Mouse (Mus musculus): ENCODE measurements around the gene Wdr72. TPM values are rescaled to one million over a fixed set of nuclear protein-coding genes. Genes with fewer than 3 reads are reported as not detected.

Gene Wdr72
- 0.37 and 0.40 TPM in 2 replicates for polyA plus RNA-seq (2016; fragmentation: Nextera tagmentation; extraction: Ambion mirVana)

- H3K4me3 ChIP-seq: peak within 1 kb of the TSS; percentile 50
- peak within 1 kb of the TSS; percentile 74; the same call in 1 of the 2 replicates for H3K27ac ChIP-seq
- peaks cover 11% of the 10 kb centered on the region for H3K4me1 ChIP-seq (replicated peaks)
- no peaks in the 10 kb centered on the region for H3K9me3 ChIP-seq
- 9% methylated on average over 17 of the region's 17 CpGs for WGBS
- H3K36me3 ChIP-seq: no peaks in the 10 kb centered on the region
- DNase-seq (ENCODE audit: low spot score): peak; percentile 34
- H3K27me3 ChIP-seq (ENCODE audit: insufficient read depth, poor library complexity, severe bottlenecking): peaks cover 13% of the 10 kb centered on the region
These were observed at the start of gene Wdr72 for GRCm38 (mm10) chr9:74109761-74110460. Gene Wdr72, plus strand, starts transcription at chr9:74110356.

- Histone ChIP-seq H3K27ac (no peak overlapping the region), H3K36me3 (no peaks in the 10 kb centered on the region), H3K4me3 (no peak overlapping the region), H3K4me1 (replicated peaks) (no peaks in the 10 kb centered on the region), H3K27me3 (ENCODE audit: insufficient read depth, poor library complexity, severe bottlenecking) (no peaks in the 10 kb centered on the region), H3K9me3 (no peaks in the 10 kb centered on the region)
- 82% methylated on average over 3 of the region's 3 CpGs for WGBS
- DNase-seq (ENCODE audit: low spot score): no peak
These were observed 43.9 kb upstream of the Wdr72 start for GRCm38 (mm10) chr9:74066278-74066677.

- no peak overlapping the region for H3K4me3 ChIP-seq
- WGBS: 76% methylated on average over 10 of the region's 10 CpGs
- no peak for DNase-seq (ENCODE audit: low spot score)
These were observed 43.4 kb upstream of the Wdr72 start for GRCm38 (mm10) chr9:74066766-74067165.

GRCm38 (mm10) chr9:74075958-74076357, 34.2 kb upstream of the Wdr72 start:
- H3K27ac ChIP-seq: no peak overlapping the region
- no peaks in the 10 kb centered on the region for H3K36me3 ChIP-seq
- H3K9me3 ChIP-seq: no peaks in the 10 kb centered on the region
- H3K4me1 ChIP-seq (replicated peaks): no peaks in the 10 kb centered on the region
- no peaks in the 10 kb centered on the region for H3K27me3 ChIP-seq (ENCODE audit: insufficient read depth, poor library complexity, severe bottlenecking)
- no peak overlapping the region for H3K4me3 ChIP-seq
- 72% methylated on average over 2 of the region's 2 CpGs for WGBS
- DNase-seq (ENCODE audit: low spot score): no peak

More at GRCm38 (mm10) chr9:74066766-74067165, 43.4 kb upstream of the Wdr72 start:
- H3K9me3 ChIP-seq: no peaks in the 10 kb centered on the region
- H3K36me3 ChIP-seq: no peaks in the 10 kb centered on the region
- H3K4me1 ChIP-seq (replicated peaks): no peaks in the 10 kb centered on the region
- H3K27ac ChIP-seq: no peak overlapping the region
- H3K27me3 ChIP-seq (ENCODE audit: insufficient read depth, poor library complexity, severe bottlenecking): no peaks in the 10 kb centered on the region

GRCm38 (mm10) chr9:74078458-74078857, 31.7 kb upstream of the Wdr72 start:
- Histone ChIP-seq H3K4me1 (replicated peaks) (no peaks in the 10 kb centered on the region), H3K27ac (no peak overlapping the region), H3K4me3 (no peak overlapping the region), H3K9me3 (no peaks in the 10 kb centered on the region), H3K27me3 (ENCODE audit: insufficient read depth, poor library complexity, severe bottlenecking) (no peaks in the 10 kb centered on the region), H3K36me3 (no peaks in the 10 kb centered on the region)
- no peak for DNase-seq (ENCODE audit: low spot score)

GRCm38 (mm10) chr9:74080241-74080640, 29.9 kb upstream of the Wdr72 start:
- WGBS: 45% methylated on average over 5 of the region's 5 CpGs
- H3K27ac ChIP-seq: no peak overlapping the region
- DNase-seq (ENCODE audit: low spot score): no peak
- H3K4me1 ChIP-seq (replicated peaks): no peaks in the 10 kb centered on the region
- no peaks in the 10 kb centered on the region for H3K36me3 ChIP-seq
- H3K4me3 ChIP-seq: no peak overlapping the region
- no peaks in the 10 kb centered on the region for H3K27me3 ChIP-seq (ENCODE audit: insufficient read depth, poor library complexity, severe bottlenecking)
- H3K9me3 ChIP-seq: no peaks in the 10 kb centered on the region

- no peaks in the 10 kb centered on the region for H3K9me3 ChIP-seq
- no peak overlapping the region for H3K4me3 ChIP-seq
- H3K27ac ChIP-seq: no peak overlapping the region
- H3K4me1 ChIP-seq (replicated peaks): no peaks in the 10 kb centered on the region
- DNase-seq (ENCODE audit: low spot score): no peak
- no peaks in the 10 kb centered on the region for H3K27me3 ChIP-seq (ENCODE audit: insufficient read depth, poor library complexity, severe bottlenecking)
- H3K36me3 ChIP-seq: no peaks in the 10 kb centered on the region
These were observed 8.6 kb upstream of the Wdr72 start for GRCm38 (mm10) chr9:74101591-74101990.

GRCm38 (mm10) chr9:74102615-74103014, 7.5 kb upstream of the Wdr72 start:
- Histone ChIP-seq H3K9me3 (no peaks in the 10 kb centered on the region), H3K4me1 (replicated peaks) (no peaks in the 10 kb centered on the region), H3K27me3 (ENCODE audit: insufficient read depth, poor library complexity, severe bottlenecking) (no peaks in the 10 kb centered on the region), H3K36me3 (no peaks in the 10 kb centered on the region), H3K27ac (no peak overlapping the region), H3K4me3 (no peak overlapping the region)
- 88% methylated on average over 1 of the region's 1 CpGs for WGBS
- DNase-seq (ENCODE audit: low spot score): no peak

GRCm38 (mm10) chr9:74110461-74110816, 283 bp downstream of the Wdr72 start:
- H3K9me3 ChIP-seq: no peaks in the 10 kb centered on the region
- peak overlapping the region; percentile 50 for H3K4me3 ChIP-seq
- WGBS: 2% methylated on average over 7 of the region's 7 CpGs
- H3K27me3 ChIP-seq (ENCODE audit: insufficient read depth, poor library complexity, severe bottlenecking): peaks cover 13% of the 10 kb centered on the region
- no peak for DNase-seq (ENCODE audit: low spot score)
- no peaks in the 10 kb centered on the region for H3K36me3 ChIP-seq
- peaks cover 11% of the 10 kb centered on the region for H3K4me1 ChIP-seq (replicated peaks)
- H3K27ac ChIP-seq: peak overlapping the region; percentile 74; the same call in 1 of the 2 replicates

GRCm38 (mm10) chr9:74112526-74112925, 2.4 kb downstream of the Wdr72 start:
- Histone ChIP-seq H3K36me3 (no peaks in the 10 kb centered on the region), H3K27ac (no peak overlapping the region), H3K4me1 (replicated peaks) (peaks cover 11% of the 10 kb centered on the region), H3K9me3 (no peaks in the 10 kb centered on the region), H3K4me3 (no peak overlapping the region), H3K27me3 (ENCODE audit: insufficient read depth, poor library complexity, severe bottlenecking) (peaks cover 13% of the 10 kb centered on the region)
- 94% methylated on average over 9 of the region's 9 CpGs for WGBS
- no peak for DNase-seq (ENCODE audit: low spot score)

- no peak for DNase-seq (ENCODE audit: low spot score)
- Histone ChIP-seq H3K4me3 (no peak overlapping the region), H3K27ac (no peak overlapping the region), H3K27me3 (ENCODE audit: insufficient read depth, poor library complexity, severe bottlenecking) (no peaks in the 10 kb centered on the region), H3K36me3 (no peaks in the 10 kb centered on the region), H3K4me1 (replicated peaks) (no peaks in the 10 kb centered on the region), H3K9me3 (no peaks in the 10 kb centered on the region)
- 66% methylated on average over 5 of the region's 5 CpGs for WGBS
These were observed 16.1 kb downstream of the Wdr72 start for GRCm38 (mm10) chr9:74126222-74126621.

- H3K4me1 ChIP-seq (replicated peaks): no peaks in the 10 kb centered on the region
- DNase-seq (ENCODE audit: low spot score): no peak
- 91% methylated on average over 2 of the region's 2 CpGs for WGBS
- H3K36me3 ChIP-seq: no peaks in the 10 kb centered on the region
- no peaks in the 10 kb centered on the region for H3K27me3 ChIP-seq (ENCODE audit: insufficient read depth, poor library complexity, severe bottlenecking)
- H3K4me3 ChIP-seq: no peak overlapping the region
- H3K9me3 ChIP-seq: no peaks in the 10 kb centered on the region
- H3K27ac ChIP-seq: no peak overlapping the region
These were observed 23.9 kb downstream of the Wdr72 start for GRCm38 (mm10) chr9:74134010-74134409.

GRCm38 (mm10) chr9:74141864-74142263, 31.7 kb downstream of the Wdr72 start:
- Histone ChIP-seq H3K36me3 (no peaks in the 10 kb centered on the region), H3K27ac (no peak overlapping the region), H3K4me1 (replicated peaks) (peaks cover 7% of the 10 kb centered on the region; the same call in 1 of the 2 replicates), H3K4me3 (no peak overlapping the region), H3K27me3 (ENCODE audit: insufficient read depth, poor library complexity, severe bottlenecking) (peaks cover 8% of the 10 kb centered on the region), H3K9me3 (no peaks in the 10 kb centered on the region)
- 9% methylated on average over 3 of the region's 3 CpGs for WGBS
- DNase-seq (ENCODE audit: low spot score): peak; percentile 66

GRCm38 (mm10) chr9:74142705-74143104, 32.5 kb downstream of the Wdr72 start:
- no peak overlapping the region for H3K4me3 ChIP-seq
- no peak for DNase-seq (ENCODE audit: low spot score)
- peaks cover 7% of the 10 kb centered on the region; the same call in 1 of the 2 replicates for H3K4me1 ChIP-seq (replicated peaks)
- WGBS: 55% methylated on average over 2 of the region's 2 CpGs
- H3K9me3 ChIP-seq: no peaks in the 10 kb centered on the region
- H3K27me3 ChIP-seq (ENCODE audit: insufficient read depth, poor library complexity, severe bottlenecking): peaks cover 8% of the 10 kb centered on the region
- H3K27ac ChIP-seq: no peak overlapping the region
- no peaks in the 10 kb centered on the region for H3K36me3 ChIP-seq
